Mouse (Mus musculus) right cerebral cortex, postnatal 25 days (tissue): ENCODE measurements around the gene Setd5.

ENCODE experiments used
- DNase-seq: peaks from one replicate; pipeline ENCODE4 v3.0.0; 2022

The Setd5 gene

GRCm38 (mm10) chr6:113144764-113145163 lies 67.6 kb downstream of the Setd5 start:
- DNase-seq, result no peak

- no peak for DNase-seq
These were observed 68.1 kb downstream of the Setd5 start for GRCm38 (mm10) chr6:113145249-113145648.

- DNase-seq, result no peak
These were observed 76.9 kb downstream of the Setd5 start for GRCm38 (mm10) chr6:113154071-113154470.

- DNase-seq, result no peak
These were observed 77.7 kb downstream of the Setd5 start for GRCm38 (mm10) chr6:113154886-113155285.

- DNase-seq, result no peak
These were observed 78.9 kb downstream of the Setd5 start for GRCm38 (mm10) chr6:113156064-113156463.

- DNase-seq, result no peak
These were observed 82.9 kb downstream of the Setd5 start for GRCm38 (mm10) chr6:113160106-113160505.

- no peak for DNase-seq
These were observed 84.8 kb downstream of the Setd5 start for GRCm38 (mm10) chr6:113161982-113162381.

GRCm38 (mm10) chr6:113163513-113163912 lies 86.3 kb downstream of the Setd5 start:
- DNase-seq, result no peak

GRCm38 (mm10) chr6:113166661-113167251 lies 89.6 kb downstream of the Setd5 start:
- peak; percentile 45 for DNase-seq

- DNase-seq, result no peak
These were observed 91.3 kb downstream of the Setd5 start for GRCm38 (mm10) chr6:113168316-113168975.

GRCm38 (mm10) chr6:113169852-113170251 lies 92.7 kb downstream of the Setd5 start:
- no peak for DNase-seq

- no peak for DNase-seq
These were observed 93.5 kb downstream of the Setd5 start for GRCm38 (mm10) chr6:113170651-113171050.

- DNase-seq, result no peak
These were observed 94.8 kb downstream of the Setd5 start for GRCm38 (mm10) chr6:113172011-113172410.

- DNase-seq, result no peak
These were observed 95.4 kb downstream of the Setd5 start for GRCm38 (mm10) chr6:113172568-113172967.

GRCm38 (mm10) chr6:113175469-113175868 lies 98.3 kb downstream of the Setd5 start:
- DNase-seq, result no peak

- no peak for DNase-seq
These were observed 99.4 kb downstream of the Setd5 start for GRCm38 (mm10) chr6:113176613-113177012.

GRCm38 (mm10) chr6:113178286-113179194 lies 101.4 kb downstream of the Setd5 start:
- peak; percentile 73 for DNase-seq

GRCm38 (mm10) chr6:113179195-113179733 lies 102.1 kb downstream of the Setd5 start:
- DNase-seq, result no peak

GRCm38 (mm10) chr6:113184163-113184562 lies 107.0 kb downstream of the Setd5 start:
- DNase-seq, result no peak

- DNase-seq, result no peak
These were observed 107.8 kb downstream of the Setd5 start for GRCm38 (mm10) chr6:113184866-113185525.

- peak; percentile 27 for DNase-seq
These were observed 116.7 kb downstream of the Setd5 start for GRCm38 (mm10) chr6:113193765-113194460.

- no peak for DNase-seq
These were observed 117.3 kb downstream of the Setd5 start for GRCm38 (mm10) chr6:113194517-113194840.
